Mouse (Mus musculus) effector memory CD4-positive, alpha-beta T cell, adult 7 months (primary cell): Measurements from ENCODE around the gene 1700011M02Rik. TPM values are rescaled to one million over a fixed set of nuclear protein-coding genes. Genes with fewer than 3 reads are reported as not detected.

Source experiments
- polyA plus RNA-seq: library from polyadenylated mRNA; unstranded; fragments of 100-300 nt; shearing (Covaris generic); gene quantifications from one replicate; pipeline ENCODE4 v1.2.1, GENCODE M21; 2017

Gene 1700011M02Rik
- polyA plus RNA-seq = not detected

GRCm38 (mm10) chrX:102908587-102908986 is at the start of gene 1700011M02Rik, which contains the start of gene Dmrtc1a:
TSS of gene 1700011M02Rik (plus strand) at chrX:102908905.
TSS of gene Dmrtc1a (minus strand) at chrX:102908687.

GRCm38 (mm10) chrX:102867871-102868270 is 40.8 kb upstream of the 1700011M02Rik start, which contains the start of gene 1700031F05Rik:
TSS of gene 1700031F05Rik (minus strand) at chrX:102867971.

GRCm38 (mm10) chrX:102928072-102928471 is 19.4 kb downstream of the 1700011M02Rik start, which contains the start of gene 1700018G05Rik:
TSS of gene 1700018G05Rik (plus strand) at chrX:102928372.

Other genes with a start within 250 kb of the 1700011M02Rik start
- not detected for gene Gm3880, start 221.9 kb upstream of the 1700011M02Rik start, polyA plus RNA-seq
- gene Gm9112, start 201.3 kb upstream of the 1700011M02Rik start, polyA plus RNA-seq = not detected
- gene Dmrtc1b, start 201.0 kb upstream of the 1700011M02Rik start, polyA plus RNA-seq = not detected
- gene Dmrtc1c1, start 105.9 kb upstream of the 1700011M02Rik start, polyA plus RNA-seq = not detected
- gene Dmrtc1c2, start 54.3 kb upstream of the 1700011M02Rik start, polyA plus RNA-seq = not detected
- gene 1700031F05Rik, start 40.9 kb upstream of the 1700011M02Rik start, polyA plus RNA-seq = 0.39 TPM
- not detected for gene Dmrtc1a, start 218 bp upstream of the 1700011M02Rik start, polyA plus RNA-seq
- not detected for gene 1700018G05Rik, start 19.5 kb downstream of the 1700011M02Rik start, polyA plus RNA-seq